Mouse (Mus musculus) naive thymus-derived CD4-positive, alpha-beta T cell, adult 2 months (primary cell): ENCODE results near the gene Hoxd9.
A peak's percentile ranks its signal among the peaks of the same experiment; 100 is the strongest.

Source experiments
- DNase-seq: peaks from one replicate; pipeline ENCODE4 v3.0.0-alpha.2; 2011; ENCODE audit warnings: low read depth

Gene Hoxd9

DNA sequence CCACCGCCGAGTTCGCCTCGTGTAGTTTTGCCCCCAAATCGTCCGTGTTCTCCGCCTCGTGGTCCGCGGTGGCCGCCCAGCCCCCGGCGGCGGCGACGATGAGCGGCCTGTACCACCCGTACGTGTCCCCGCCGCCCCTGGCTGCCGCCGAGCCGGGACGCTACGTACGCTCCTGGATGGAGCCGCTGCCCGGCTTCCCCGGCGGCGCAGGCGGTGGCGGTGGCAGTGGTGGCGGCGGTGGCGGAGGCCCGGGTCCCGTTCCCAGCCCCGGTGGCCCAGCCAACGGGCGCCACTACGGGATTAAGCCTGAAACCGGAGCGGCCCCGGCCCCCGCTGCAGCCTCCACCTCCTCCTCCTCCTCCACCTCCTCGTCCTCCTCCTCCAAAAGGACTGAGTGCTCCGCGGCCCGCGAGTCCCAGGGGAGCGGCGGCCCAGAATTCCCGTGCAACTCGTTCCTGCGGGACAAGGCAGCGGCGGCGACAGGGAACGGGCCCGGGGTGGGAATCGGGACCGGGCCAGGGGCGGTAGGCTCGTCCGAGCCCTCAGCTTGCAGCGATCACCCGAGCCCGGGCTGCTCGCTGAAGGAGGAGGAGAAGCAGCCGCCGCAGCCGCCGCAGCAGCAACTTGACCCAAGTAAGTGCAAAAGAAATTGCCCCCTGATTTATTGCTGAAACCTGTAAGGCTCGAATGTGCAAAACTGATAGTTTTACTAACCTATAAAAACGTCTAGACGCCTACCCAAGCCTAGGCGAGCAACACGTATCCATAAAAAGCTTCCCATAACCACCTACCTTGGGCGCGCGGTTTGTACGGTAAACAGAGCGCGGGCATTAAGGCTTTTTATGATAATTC lies 900 bp downstream of the Hoxd9 start:
- DNase-seq: no peak

DNA sequence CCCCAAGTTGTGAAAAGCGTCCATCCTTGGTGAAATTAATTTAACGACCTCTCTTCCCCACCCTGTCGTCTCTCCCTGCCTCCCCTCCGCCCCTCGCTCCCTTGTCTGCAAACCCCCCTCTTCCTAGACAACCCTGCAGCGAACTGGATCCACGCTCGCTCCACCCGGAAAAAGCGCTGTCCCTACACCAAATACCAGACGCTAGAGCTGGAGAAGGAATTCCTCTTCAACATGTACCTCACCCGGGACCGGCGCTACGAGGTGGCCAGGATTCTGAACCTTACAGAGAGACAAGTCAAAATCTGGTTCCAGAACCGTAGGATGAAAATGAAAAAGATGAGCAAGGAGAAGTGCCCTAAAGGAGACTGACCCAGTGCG lies 1.5 kb downstream of the Hoxd9 start:
- no peak for DNase-seq

DNA sequence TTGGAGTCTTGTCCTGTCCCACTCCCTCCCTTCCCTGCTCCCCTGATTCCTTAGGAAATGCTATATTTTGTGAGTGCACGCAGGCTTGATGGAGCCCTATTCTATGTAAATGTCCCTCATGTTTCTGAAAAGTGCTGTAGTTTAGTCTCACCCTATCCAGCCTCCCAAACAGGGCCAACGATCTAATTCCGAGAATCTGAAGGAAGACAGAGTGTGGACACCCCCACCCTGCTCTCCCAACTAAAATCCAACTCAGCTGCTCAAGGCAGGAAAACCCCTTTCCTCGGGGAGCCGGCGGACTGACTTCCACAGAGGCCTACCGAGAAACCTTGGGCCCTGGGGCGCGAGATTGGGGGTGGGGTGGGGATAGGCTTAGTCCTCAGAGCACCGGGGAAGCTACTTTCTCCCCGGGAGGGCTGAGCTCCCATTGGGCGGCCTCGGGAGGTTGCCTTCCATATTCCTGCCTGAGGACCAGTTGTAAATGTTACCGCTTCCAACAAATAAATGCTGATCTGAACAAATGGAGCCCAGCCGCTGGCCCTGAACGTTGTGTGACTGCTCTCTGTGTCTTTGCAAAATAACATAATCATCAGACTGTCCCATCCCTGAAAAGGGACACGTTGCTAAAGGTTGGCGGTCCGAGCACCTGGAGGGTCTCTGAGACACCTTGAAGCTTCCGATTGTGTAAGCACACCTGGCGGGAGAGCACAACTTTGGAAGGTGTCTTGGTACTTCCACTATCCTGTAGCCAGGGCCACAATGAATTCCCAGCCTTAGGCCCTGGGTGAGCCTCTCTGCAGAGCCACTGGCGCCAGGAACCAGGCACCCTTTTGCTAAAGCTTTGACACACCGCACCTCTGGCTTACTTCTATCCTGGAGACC lies 2.4 kb downstream of the Hoxd9 start:
- DNase-seq: no peak

DNA sequence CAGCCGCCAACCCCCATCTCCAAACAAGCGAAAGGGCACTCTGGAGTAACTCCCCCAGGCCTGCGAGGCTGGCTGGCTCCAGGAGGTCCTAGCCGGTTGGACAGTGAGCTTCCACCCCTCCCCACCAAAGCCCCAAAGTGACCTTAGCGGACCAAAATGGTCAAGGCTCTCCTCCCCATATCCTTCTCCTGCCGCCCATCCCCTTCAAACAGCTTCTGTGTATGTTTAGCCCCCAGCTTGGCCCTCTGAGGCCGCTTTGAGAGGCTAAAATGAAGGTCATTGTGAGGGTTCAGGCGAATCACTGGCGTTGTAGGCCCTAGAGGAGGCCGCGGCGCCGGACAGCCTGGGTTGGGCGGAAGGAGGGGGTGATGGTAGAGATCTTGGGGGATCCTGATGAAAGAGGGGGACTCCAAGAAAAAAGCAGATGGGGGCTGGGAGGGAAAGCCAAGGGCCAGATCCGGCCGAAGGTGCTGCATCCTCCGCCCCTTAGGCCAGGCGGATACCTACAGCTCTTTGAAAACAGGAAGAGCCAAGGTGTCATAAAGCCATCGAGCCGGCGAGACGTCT lies 3.1 kb downstream of the Hoxd9 start:
- DNase-seq: no peak

- DNase-seq: peak; percentile 83
Measured at GRCm38 (mm10) chr2:74701949-74702819, 4.7 kb downstream of the Hoxd9 start.

- DNase-seq: no peak
Measured at GRCm38 (mm10) chr2:74702820-74703219, 5.3 kb downstream of the Hoxd9 start.

DNA sequence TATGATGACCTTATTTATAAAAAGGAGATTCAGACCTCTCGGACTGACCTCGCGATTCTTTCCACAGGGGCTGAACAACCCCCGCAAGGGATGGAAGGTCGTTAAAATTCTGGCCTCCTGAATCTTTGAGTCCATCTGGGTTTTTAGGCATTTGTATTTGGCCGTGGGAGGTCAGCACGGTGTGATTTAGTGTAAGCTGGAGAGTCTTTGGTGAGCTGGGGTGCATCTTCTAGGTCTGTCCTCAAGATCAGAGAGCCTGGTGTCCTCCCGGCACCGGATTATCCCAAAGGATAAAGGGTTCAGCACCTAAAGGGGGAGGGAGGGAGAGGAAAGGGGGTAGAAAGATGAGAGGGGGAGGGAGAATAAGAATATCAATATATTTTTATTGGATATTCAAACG lies 5.8 kb downstream of the Hoxd9 start:
- no peak for DNase-seq

DNA sequence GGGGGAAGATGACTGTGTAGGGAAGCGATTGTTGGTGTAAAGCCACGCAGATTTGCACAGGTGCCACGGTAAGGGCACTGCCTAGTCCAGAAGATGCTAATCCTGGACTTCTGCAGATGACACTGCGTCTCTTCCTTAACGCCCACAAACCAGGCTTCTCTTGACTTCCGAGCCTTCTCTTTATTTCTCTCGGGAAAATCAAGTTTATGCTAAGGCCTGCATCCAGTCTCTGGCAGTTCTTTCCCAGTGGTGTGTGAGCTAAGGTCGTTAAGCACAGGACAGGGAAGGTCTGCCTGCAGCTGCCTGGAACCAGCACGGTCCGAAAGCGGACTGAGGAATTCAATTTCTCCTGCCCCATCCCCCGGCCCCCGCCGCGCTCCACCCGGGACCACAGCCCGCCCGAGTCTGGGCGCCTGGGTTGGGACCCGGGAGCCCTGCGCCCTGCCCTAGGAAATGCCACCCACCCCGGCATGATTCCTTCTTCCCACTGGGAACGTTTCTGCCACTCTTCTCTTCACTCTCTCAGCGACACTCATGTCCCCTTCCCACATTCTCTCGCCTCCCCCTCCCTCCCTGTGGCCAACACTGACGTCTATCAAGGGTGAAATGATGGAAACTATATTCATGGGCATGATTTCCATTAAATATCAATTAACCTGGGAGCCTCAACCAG lies 6.3 kb downstream of the Hoxd9 start:
- no peak for DNase-seq

DNA sequence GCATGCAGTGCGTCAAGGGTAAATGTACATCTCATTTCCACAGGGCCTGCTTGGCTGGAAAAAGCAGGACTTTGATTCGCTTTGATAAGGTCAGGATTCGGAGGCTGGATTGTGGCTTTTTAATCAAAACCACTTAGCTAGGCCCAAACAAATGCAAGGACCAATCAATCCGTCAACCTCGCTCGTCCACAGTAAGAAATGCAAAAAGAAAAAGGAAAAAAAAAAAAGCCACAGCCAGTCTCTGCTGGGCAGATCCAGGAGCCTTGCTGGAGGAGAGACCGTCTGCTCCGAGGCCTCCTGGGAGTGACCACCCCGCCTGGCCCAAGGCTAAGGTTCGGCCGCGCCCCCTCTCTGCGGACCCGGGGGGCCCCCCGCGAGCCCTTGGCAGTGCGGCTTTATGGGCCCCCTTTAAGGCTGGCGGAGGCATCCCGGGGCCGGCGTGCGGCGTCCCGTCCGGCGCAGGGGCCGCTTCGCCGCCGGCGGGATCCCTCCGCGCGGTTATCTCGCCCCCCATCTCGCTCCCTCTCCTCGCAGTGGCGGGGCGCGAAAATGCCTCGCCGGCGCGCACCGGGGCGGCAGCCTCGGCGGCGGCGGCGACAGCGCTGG lies 7.0 kb downstream of the Hoxd9 start, which contains the start of gene Hoxd8:
Hoxd8 (plus strand) TSS at position 223 of the 606 bp plus-strand sequence.
- DNase-seq: no peak

DNA sequence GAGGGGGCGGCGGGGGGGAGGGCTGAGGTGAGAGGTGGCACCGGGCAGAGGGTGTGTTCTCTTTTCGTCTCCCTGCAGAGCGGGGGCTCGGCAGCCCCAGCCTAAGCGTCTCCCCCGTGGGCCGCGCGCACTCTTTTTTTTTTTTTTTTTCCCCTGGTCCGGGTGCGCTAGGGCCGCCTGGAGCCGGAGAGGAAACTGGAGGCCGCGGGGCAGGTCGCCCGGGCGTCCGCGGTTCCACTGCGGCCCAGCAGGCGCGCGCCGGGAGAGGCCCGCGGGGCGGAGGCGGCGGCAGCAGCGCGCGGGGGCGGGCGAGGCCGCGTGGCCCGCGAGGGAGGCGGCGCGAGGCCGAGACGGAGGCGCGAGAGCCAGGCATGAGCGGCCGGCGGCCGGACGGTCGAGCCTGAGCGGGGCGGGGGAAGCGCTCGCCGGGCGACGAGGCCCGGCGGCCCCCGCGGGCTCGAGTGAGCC lies 7.5 kb downstream of the Hoxd9 start:
- DNase-seq: no peak

- peak; percentile 41 for DNase-seq
Measured at GRCm38 (mm10) chr2:74705467-74706089, 8.1 kb downstream of the Hoxd9 start.

DNA sequence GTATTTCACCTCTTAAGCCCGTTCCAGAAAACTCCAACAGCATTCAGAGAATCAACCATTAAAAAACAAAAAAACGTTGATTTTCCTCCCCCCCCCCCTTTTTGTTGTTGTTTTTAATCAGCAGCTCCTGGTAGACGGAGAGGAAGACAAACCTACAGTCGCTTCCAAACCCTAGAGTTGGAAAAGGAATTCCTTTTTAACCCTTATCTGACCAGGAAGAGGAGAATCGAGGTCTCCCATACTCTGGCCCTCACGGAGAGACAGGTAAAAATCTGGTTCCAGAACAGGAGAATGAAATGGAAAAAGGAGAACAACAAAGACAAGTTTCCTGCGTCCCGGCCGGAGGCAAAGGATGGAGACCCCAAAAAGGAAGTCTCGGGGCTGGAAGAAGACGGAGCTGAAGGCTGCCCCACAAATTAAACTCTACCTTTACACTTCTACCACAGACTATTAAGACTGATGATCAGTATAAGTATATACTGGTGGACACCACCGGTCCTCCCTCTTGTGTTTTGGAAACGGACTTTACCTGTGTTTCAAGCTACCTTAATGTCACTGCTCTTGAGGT lies 8.9 kb downstream of the Hoxd9 start:
- no peak for DNase-seq

DNA sequence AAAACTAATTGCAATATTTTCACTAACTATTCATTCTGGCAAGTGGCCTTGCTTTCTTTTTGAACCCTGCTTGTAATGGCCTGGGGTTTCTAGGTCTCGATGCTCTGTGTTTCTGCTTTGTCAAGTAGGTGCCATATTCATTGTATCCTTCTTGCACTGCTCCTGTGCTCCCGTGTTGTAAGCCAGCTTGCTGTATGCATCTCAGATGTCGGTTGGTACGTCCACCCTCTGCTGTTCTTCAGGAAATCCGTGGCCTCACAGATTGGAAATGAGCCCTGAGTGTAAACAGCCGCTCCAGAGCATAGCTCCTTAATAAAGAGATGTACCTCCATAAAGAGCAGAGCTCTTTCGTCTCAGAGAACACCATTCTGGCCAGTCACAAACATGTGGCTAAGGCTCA lies 10.1 kb downstream of the Hoxd9 start:
- no peak for DNase-seq

DNA sequence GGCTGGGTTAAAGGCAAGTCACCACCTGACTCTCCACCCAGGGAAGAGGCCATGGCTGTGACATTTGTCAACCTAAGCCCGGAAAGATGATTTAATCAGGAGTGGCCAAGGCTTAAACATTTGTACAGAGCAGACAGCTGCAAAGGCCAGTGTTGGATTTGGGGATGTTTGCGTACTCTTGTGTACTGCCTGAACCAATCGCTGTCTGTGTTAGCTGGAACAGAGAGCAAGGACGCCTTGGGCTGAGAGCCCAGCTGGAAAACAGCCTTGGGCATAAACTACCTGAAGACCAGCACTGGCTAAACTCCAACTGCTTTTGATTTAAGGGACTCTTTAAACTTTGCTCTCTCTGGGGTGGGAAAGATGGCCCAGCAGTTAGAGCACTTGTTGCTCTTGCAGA lies 11.1 kb downstream of the Hoxd9 start:
- DNase-seq: no peak

DNA sequence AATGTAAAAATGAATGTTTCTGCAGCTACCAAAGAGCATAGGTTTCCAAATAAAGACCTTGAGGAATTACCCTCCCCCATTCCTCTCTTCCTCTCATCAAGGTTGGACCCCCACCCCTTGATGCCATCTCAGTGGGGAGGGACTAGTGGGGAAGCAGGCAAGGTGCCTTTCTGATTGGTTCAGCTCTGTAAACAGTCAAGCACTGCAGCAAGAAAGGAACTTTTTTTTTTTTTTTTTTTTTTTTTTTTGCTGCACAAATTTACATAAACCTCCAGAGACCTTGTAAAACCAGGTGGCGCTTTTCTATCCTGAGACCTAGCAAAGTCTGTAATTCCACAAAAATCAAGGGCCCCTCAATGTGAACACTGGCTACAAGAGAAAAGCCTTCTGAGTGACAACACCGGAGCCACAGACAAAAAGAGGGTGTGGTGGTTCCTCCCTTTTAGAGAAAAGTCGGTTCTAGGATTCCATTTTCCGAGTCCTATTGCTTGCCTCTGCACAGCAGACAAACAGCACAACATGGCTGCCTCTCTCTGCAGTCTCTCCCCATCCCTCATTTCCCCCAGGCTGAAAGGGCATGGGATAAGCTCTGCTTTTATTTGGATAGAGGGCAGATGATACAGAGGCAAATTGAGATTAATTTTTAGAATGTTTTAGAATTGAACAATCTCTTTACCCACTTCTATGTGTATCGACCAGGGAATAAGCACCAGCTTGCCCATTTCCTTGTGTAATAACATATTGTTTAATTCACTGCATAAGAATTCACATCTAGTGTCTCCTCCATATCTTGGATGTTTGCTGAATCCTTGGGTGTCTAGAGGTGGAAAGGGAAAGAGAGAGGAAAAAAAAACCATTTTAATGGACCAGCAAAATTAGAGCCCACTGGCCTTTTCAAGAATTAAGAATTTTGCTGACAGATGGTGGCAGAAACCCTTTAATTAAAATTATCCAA lies 12.2 kb downstream of the Hoxd9 start:
- DNase-seq: no peak

GRCm38 (mm10) chr2:74710929-74711543 lies 13.5 kb downstream of the Hoxd9 start:
- no peak for DNase-seq

DNA sequence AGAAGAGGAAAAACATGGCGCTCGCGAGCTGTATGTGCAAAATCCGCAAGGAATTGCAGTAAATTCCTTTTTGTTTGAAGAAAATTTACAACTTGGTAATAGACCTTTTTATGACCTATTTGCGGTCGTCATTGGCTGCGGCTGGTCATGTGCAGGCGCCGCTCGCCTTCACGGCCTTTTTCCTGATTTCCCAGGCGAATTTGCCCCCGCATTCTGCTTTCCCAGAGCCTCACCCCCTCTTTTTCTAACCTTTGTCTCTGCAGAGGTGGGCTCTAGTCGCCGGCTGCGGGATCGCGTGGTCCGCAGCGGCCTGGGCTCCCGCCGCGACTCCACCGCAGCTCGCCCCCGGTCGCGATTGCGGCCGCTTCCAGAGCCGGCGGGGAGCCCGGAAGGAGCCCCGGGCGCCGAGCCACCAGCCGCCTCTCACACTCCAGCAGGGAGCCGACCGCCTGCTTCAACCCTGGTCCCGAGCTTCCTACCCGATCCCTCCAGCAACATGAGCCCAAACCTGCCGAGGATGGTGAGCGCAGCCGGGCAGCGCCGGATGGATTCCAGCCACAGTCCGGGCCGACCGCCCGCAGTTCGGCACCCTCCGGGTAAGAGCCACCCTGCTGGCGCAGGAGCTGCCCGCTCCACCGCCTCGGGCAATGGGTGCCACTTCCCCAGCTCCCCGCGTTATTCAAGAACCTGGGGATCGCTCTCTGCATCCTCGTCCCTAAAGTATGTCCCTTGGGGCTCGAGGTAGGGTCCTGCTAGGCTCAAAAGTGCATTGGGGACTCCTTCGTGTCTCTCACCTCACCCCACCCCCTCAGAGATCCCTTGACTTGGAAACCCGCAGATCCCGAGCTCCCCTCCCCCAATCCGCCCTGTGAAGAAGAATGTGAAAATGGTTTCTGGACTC lies 14.4 kb downstream of the Hoxd9 start, which contains the start of the genes Hoxd3 and Hoxd4:
Hoxd3 (plus strand) TSS at position 207 of the 901 bp plus-strand sequence.
Hoxd4 (plus strand) TSS at position 209 of the 901 bp plus-strand sequence.
- DNase-seq: no peak
